Mouse (Mus musculus): Measurements from ENCODE around the gene Slfn4. TPM values are rescaled to one million over a fixed set of nuclear protein-coding genes. Genes with fewer than 3 reads are reported as not detected.
"Not testable (repeated sequence)": the region's sequence is repeated elsewhere in the genome, so short reads cannot be mapped to it uniquely, and the experiment has no call there.

The Slfn4 gene
- 0.27 and 1.1 TPM in 2 replicates for total RNA-seq (2014; rRNA removed; ENCODE audit: low replicate concordance)
- polyA plus RNA-seq (2015; fragmentation: Nextera tagmentation; extraction: Ambion mirVana), result 0.07 TPM in 1 of 2 replicates, not detected in the other

- no peak within 1 kb of the TSS for H3K27ac ChIP-seq (ENCODE audit: low read depth)
- no peaks in the 10 kb centered on the region for H3K27me3 ChIP-seq (ENCODE audit: control insufficient read depth, insufficient read depth, low read length)
- WGBS, result 84% methylated on average over 12 of the region's 12 CpGs
- no peak within 1 kb of the TSS for H3K4me3 ChIP-seq (ENCODE audit: low read depth, low read length)
- DNase-seq (ENCODE audit: low spot score), result no peak
- no peak for ATAC-seq (ENCODE audit: insufficient read depth, low read depth)
- H3K9ac ChIP-seq (replicated peaks; ENCODE audit: low read depth, low read length), result no peak within 1 kb of the TSS
- H3K4me2 ChIP-seq (ENCODE audit: low read depth, low read length), result no peak within 1 kb of the TSS
- H3K4me1 ChIP-seq (ENCODE audit: control insufficient read depth, insufficient read depth), result no peaks in the 10 kb centered on the region
- no peaks in the 10 kb centered on the region for H3K36me3 ChIP-seq (replicated peaks; ENCODE audit: control insufficient read depth, insufficient read depth, low read length)
- H3K9me3 ChIP-seq (replicated peaks; ENCODE audit: control insufficient read depth, low read length), result no peaks in the 10 kb centered on the region
- no peak for TF ChIP-seq EP300 (IDR thresholded peaks at IDR 0.05; ENCODE audit: low read depth)
- TF ChIP-seq CTCF (IDR thresholded peaks at IDR 0.05; ENCODE audit: low read depth), result no peak
Measured at GRCm38 (mm10) chr11:83174948-83175539, at the start of gene Slfn4. Gene Slfn4, plus strand, starts transcription at chr11:83175186.

GRCm38 (mm10) chr11:83125633-83126032 is 49.4 kb upstream of the Slfn4 start:
- not testable (repeated sequence) for ATAC-seq (ENCODE audit: insufficient read depth, low read depth); DNase-seq (ENCODE audit: low spot score); H3K9ac ChIP-seq (replicated peaks; ENCODE audit: low read depth, low read length); H3K27ac ChIP-seq (ENCODE audit: low read depth); H3K4me2 ChIP-seq (ENCODE audit: low read depth, low read length); H3K27me3 ChIP-seq (ENCODE audit: control insufficient read depth, insufficient read depth, low read length); H3K9me3 ChIP-seq (replicated peaks; ENCODE audit: control insufficient read depth, low read length); H3K4me3 ChIP-seq (ENCODE audit: low read depth, low read length); H3K36me3 ChIP-seq (replicated peaks; ENCODE audit: control insufficient read depth, insufficient read depth, low read length); H3K4me1 ChIP-seq (ENCODE audit: control insufficient read depth, insufficient read depth)
- no CpG with 5 or more reads among the region's 1 CpGs for WGBS

- not testable (repeated sequence) for H3K36me3 ChIP-seq (replicated peaks; ENCODE audit: control insufficient read depth, insufficient read depth, low read length); H3K4me2 ChIP-seq (ENCODE audit: low read depth, low read length); DNase-seq (ENCODE audit: low spot score); ATAC-seq (ENCODE audit: insufficient read depth, low read depth); H3K27me3 ChIP-seq (ENCODE audit: control insufficient read depth, insufficient read depth, low read length); H3K9ac ChIP-seq (replicated peaks; ENCODE audit: low read depth, low read length); H3K4me1 ChIP-seq (ENCODE audit: control insufficient read depth, insufficient read depth); H3K4me3 ChIP-seq (ENCODE audit: low read depth, low read length); H3K27ac ChIP-seq (ENCODE audit: low read depth); H3K9me3 ChIP-seq (replicated peaks; ENCODE audit: control insufficient read depth, low read length)
- 100% methylated on average over 1 of the region's 2 CpGs for WGBS
Measured at GRCm38 (mm10) chr11:83137253-83137652, 37.7 kb upstream of the Slfn4 start.

GRCm38 (mm10) chr11:83148939-83149338 is 26.0 kb upstream of the Slfn4 start:
- not testable (repeated sequence) for DNase-seq (ENCODE audit: low spot score); H3K36me3 ChIP-seq (replicated peaks; ENCODE audit: control insufficient read depth, insufficient read depth, low read length); H3K9ac ChIP-seq (replicated peaks; ENCODE audit: low read depth, low read length); H3K4me3 ChIP-seq (ENCODE audit: low read depth, low read length); H3K27ac ChIP-seq (ENCODE audit: low read depth); H3K27me3 ChIP-seq (ENCODE audit: control insufficient read depth, insufficient read depth, low read length); ATAC-seq (ENCODE audit: insufficient read depth, low read depth); H3K9me3 ChIP-seq (replicated peaks; ENCODE audit: control insufficient read depth, low read length); H3K4me1 ChIP-seq (ENCODE audit: control insufficient read depth, insufficient read depth); H3K4me2 ChIP-seq (ENCODE audit: low read depth, low read length)
- no CpG with 5 or more reads among the region's 1 CpGs for WGBS

GRCm38 (mm10) chr11:83191134-83191893 is 16.3 kb downstream of the Slfn4 start, which contains the start of gene Slfn3:
Gene Slfn3, plus strand, starts transcription at chr11:83191330.
- Histone ChIP-seq H3K4me2 (ENCODE audit: low read depth, low read length) (peak within 1 kb of the TSS; percentile 54), H3K36me3 (replicated peaks; ENCODE audit: control insufficient read depth, insufficient read depth, low read length) (no peaks in the 10 kb centered on the region), H3K27ac (ENCODE audit: low read depth) (peak within 1 kb of the TSS; percentile 69), H3K4me3 (ENCODE audit: low read depth, low read length) (peak within 1 kb of the TSS; percentile 44), H3K9ac (replicated peaks; ENCODE audit: low read depth, low read length) (no peak within 1 kb of the TSS; the same call in 1 of the 2 replicates), H3K27me3 (ENCODE audit: control insufficient read depth, insufficient read depth, low read length) (no peaks in the 10 kb centered on the region), H3K9me3 (replicated peaks; ENCODE audit: control insufficient read depth, low read length) (no peaks in the 10 kb centered on the region), H3K4me1 (ENCODE audit: control insufficient read depth, insufficient read depth) (no peaks in the 10 kb centered on the region)
- no peak for TF ChIP-seq CTCF (IDR thresholded peaks at IDR 0.05; ENCODE audit: low read depth)
- no peak for TF ChIP-seq EP300 (IDR thresholded peaks at IDR 0.05; ENCODE audit: low read depth)
- DNase-seq (ENCODE audit: low spot score) (peak; percentile 30), ATAC-seq (ENCODE audit: insufficient read depth, low read depth) (peak; percentile 57; the same call in 1 of the 2 replicates)
- WGBS, result 58% methylated on average over 12 of the region's 12 CpGs

Data from heart, postnatal 0 days (tissue).